Mouse (Mus musculus) cerebellum, adult 2 months (tissue): ENCODE results near the gene Ints7.

Experiments used
- CTCF ChIP-seq: fragments of 200-500 bp; IDR thresholded peaks from 2 replicates; pipeline ENCODE4 v1.5.1; 2011; ENCODE audit warnings: low read depth, mild to moderate bottlenecking, control low read depth, low read length, moderate library complexity, borderline replicate concordance; ENCODE audit not compliant: insufficient read depth
- POLR2A ChIP-seq: fragments of 200-500 bp; IDR thresholded peaks from 2 replicates; pipeline ENCODE4 v1.6.1; 2011; ENCODE audit warnings: low read length, control low read depth, borderline replicate concordance; ENCODE audit not compliant: insufficient read depth

- TF ChIP-seq POLR2A (no peak), CTCF (peak; percentile 18; the same call in 1 of the 2 replicates)
These were observed 12.5 kb upstream of the Ints7 start for GRCm38 (mm10) chr1:191562823-191563365.
